Mouse (Mus musculus) gastrocnemius, adult 2 months (tissue): ENCODE data around the gene Lss. TPM values are rescaled to one million over a fixed set of nuclear protein-coding genes. Genes with fewer than 3 reads are reported as not detected.

Experiments
- DNase-seq: peaks from one replicate; pipeline ENCODE4 v3.0.0; 2022
- H3K27ac ChIP-seq: fragments of 200-600 bp; 2 replicates; pipeline ENCODE4 v1.8.1; 2022; ENCODE audit warnings: mild to moderate bottlenecking
- H3K4me3 ChIP-seq: fragments of 200-600 bp; 2 replicates; pipeline ENCODE4 v1.8.1; 2022; ENCODE audit warnings: mild to moderate bottlenecking, moderate library complexity
- CTCF ChIP-seq: fragments of 200-600 bp; IDR thresholded peaks from 2 replicates; pipeline ENCODE4 v1.8.1; 2022; ENCODE audit warnings: antibody characterized with exemption, mild to moderate bottlenecking, moderate library complexity
- intact Hi-C: fragments of 180-260 bp; cut with DNase I; formaldehyde crosslinking; loops from one replicate; pipeline ENCODE4 v1.15.1; 2025
- total RNA-seq, 2 experiments: library from RNA; stranded (reverse); gene quantifications; 2 replicates each; pipeline ENCODE4 v1.2.3; 2021

Lss gene
- total RNA-seq, 2 experiments from 2014 or later: 8.0 to 9.2 TPM

DNA sequence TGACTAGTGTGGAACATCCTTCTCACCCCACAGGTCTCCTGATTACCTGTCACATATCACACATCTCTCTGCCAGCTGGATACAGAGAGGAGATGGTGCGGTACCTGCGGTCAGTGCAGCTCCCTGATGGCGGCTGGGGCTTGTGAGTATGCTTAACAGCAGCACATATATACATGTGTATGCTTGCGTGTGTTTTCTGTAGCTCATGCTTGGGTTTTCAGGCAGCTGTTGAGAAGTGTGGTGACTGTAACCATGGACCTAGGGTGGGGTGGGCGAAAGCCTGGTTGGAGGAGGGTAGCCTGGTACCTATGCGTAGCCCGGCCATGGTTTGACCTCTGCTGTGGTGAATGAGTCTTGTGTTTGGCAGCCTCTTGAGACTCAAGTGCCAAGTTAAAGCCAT is 4.1 kb downstream of the Lss start:
- intact Hi-C loops: no loop called here
- Histone ChIP-seq H3K4me3 (no peak overlapping the region), H3K27ac (no peak overlapping the region)
- no peak for DNase-seq
- no peak for TF ChIP-seq CTCF

DNA sequence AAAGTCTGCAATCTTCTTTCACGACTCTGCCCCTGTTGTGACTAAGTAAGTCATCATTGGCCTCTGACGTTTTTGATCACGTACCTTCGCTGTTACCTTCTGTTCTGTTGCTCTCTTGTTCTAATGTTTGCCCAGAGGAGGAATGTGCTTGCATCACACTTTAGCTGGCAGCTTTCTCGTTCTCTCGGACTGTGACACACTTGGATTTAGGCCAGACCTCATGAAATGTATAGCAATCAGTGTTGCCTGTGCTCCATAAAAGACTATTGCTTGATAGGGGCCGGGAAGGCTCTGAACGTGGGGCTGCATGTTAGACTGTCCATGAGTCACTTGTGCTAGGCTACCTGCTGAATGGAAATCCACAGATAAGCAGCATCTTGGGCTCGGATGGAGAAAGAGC is 6.2 kb downstream of the Lss start:
- no peak for DNase-seq
- no peak for TF ChIP-seq CTCF
- Histone ChIP-seq H3K27ac (no peak overlapping the region), H3K4me3 (no peak overlapping the region)
- intact Hi-C loops: no loop called here

DNA sequence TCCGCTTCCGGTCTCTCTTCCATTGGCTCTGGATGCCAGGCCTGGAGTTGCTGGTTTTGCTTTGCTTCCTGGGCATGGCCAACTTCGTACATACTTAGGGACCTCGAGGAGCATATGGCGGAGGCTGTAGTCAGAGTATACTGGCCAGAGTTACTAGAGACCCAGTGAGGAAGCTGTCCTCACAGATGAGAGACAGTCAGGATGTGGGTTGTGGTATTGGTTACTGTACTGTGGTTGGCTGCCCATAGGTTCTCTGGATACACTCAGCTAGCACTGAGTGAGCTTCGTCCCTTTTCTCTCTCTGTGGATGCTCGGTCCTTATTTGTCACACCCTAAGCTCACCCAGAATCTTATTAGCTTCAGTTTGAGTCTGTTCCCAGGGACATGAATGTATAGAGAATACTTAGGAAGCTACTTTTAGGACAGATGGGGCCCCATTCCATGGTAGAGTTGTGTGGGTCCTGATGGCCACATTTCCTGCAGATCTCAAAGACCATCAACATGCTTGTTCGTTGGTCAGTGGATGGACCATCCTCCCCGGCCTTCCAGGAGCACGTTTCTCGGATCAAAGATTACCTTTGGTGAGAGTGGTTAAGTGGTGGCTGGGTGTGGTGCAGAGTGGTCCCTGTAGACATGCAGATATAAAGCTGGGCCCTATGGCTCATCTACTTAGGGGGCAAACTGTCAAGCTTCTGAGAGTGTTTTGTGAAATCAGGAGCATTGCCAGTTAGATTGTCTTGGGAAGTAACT is 10.1 kb downstream of the Lss start:
- DNase-seq: no peak
- no peak for TF ChIP-seq CTCF
- no peak overlapping the region for H3K27ac ChIP-seq
- H3K4me3 ChIP-seq: no peak overlapping the region
- intact Hi-C loops: no loop called here

DNA sequence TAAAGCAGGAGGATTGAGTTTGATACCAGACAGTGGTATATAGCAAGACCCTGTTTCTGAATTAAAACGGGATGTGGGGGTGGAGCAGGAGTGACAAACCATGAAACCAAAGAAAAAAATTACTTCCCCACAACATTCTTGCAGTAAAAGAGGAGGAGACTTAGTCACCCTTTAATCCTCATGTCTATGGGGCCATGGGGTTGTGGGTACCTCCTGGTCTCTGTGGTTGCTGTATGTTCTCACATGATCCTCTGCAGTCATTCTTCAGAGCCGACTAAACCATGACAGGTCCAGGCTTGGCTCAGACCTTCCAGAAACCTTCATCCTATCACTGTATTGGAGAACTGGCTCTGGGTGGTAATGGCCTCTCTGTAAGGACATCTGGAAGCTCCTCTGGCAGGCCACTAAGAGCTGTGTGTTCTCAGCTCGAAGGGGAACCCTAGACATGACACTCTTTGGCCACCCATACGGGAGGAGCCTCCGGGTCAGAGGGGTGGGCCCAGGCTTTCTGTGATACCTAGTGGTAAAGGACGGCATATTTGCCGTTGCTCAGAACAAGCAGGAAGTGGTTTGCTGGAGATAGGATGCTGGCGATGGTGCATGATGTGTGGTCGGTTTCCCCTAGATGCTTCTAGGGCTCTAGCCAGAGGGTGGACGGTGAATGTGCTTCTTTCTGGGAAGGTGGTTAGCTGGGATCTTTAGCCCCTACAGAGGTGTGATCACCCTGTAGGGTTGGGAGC is 11.4 kb downstream of the Lss start:
- no peak overlapping the region for H3K27ac ChIP-seq
- no peak for TF ChIP-seq CTCF
- no peak overlapping the region for H3K4me3 ChIP-seq
- no peak for DNase-seq
- intact Hi-C loops: no loop called here

DNA sequence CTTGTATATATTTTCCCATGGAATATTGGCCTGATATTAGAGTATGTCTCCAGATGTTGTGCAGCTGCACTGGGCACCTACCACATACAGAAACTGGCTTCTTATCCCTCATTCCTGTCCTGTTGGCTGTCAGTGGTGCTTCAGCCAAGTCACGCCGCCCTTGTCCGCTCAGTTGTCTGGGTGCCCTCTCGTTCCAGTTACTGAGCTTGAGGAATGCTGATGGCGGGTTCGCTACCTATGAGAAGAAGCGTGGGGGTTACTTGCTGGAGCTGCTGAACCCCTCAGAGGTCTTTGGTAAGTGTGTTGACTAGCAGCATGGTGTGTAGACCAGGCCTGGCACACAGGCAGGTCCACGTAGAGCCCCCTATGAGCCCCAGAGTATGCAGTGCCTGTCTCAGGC is 15.2 kb downstream of the Lss start:
- TF ChIP-seq CTCF: no peak
- no peak overlapping the region for H3K4me3 ChIP-seq
- intact Hi-C loops: no loop called here
- DNase-seq: no peak
- H3K27ac ChIP-seq: no peak overlapping the region

DNA sequence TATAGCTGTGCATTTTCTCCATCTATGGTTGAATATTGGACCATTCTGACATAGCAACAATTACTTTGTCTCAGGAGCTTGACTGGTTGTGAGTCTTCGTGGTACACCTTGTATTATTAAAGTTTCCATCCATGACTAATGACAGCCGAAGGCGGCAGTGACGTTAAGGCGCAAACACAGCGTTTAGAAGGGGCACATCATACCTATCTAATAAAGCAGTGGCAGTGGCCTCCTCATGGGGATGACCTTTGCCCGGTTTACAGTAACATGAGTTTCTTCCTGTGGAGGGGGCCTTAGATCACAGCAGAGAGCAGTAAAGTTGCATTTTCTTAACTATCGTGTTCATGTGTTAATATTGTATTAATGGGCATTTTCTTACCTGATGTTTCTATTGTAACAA is 16.8 kb downstream of the Lss start:
- no peak for DNase-seq
- Histone ChIP-seq H3K27ac (no peak overlapping the region), H3K4me3 (no peak overlapping the region)
- TF ChIP-seq CTCF: no peak
- intact Hi-C loops: no loop called here

DNA sequence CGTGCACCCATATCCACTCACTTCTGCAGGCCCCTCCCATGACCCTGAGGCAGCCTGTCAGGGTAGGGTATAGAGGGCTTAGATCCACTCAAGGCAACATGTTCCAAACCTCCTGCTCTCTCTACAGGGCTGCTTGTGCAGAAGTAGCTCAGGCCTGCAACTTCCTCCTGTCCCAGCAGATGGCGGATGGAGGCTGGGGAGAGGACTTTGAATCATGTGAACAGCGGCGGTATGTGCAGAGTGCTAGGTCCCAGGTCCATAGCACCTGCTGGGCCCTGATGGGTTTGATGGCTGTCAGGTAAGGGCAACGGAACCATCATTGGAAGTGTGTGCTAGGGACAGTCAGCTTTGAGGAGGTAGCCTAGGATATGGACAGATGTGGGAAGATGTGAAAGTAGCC is 19.1 kb downstream of the Lss start:
- intact Hi-C loops: loop anchor here (2.0 kb wide), 1 partner anchor 184 kb away; no protein-coding TSS in a partner anchor
- DNase-seq: no peak
- no peak overlapping the region for H3K27ac ChIP-seq
- H3K4me3 ChIP-seq: no peak overlapping the region
- TF ChIP-seq CTCF: peak; percentile 53

DNA sequence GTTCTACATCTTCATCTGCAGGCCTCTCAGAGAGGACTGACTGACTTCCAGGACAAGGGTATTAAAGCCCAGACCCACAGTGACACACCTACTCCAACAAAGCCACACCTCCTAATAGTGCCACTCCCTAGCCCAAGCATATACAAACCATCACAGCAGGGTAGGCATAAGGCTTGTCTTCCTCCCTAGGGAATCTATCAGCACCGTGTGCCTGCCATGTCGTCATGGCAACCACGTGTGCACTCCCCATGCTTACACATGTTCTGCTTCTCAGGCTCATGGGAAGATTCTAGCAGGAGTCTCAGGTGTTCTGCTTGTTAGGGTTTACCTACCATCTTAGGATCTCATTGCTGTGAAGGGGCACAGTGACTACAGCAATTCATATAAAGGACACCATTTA is 20.2 kb downstream of the Lss start:
- H3K4me3 ChIP-seq: no peak overlapping the region
- no peak overlapping the region for H3K27ac ChIP-seq
- DNase-seq: no peak
- TF ChIP-seq CTCF: no peak
- intact Hi-C loops: loop anchor here (2.0 kb wide), 1 partner anchor 183 kb away; no protein-coding TSS in a partner anchor

DNA sequence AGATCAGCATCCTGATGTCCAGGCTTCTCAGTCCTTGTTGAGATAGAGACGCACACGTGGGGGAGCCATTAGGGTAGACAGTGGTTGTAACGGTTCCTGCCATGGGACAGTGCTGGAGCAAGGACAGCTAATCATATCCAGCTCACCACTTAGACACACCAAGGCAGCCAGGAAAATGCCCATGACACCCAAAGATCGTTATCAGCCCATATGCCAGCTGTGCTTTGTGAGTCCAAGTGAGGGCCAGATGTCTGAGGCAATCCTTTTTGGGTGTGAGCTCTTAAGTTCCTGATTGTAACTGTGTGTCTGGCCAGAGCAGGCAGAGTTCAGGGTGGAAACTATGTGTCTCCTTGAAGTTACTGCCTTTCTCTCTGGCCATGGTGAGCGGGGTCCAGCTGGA is 22.7 kb downstream of the Lss start:
- Histone ChIP-seq H3K4me3 (no peak overlapping the region), H3K27ac (no peak overlapping the region)
- DNase-seq: no peak
- intact Hi-C loops: no loop called here
- no peak for TF ChIP-seq CTCF

DNA sequence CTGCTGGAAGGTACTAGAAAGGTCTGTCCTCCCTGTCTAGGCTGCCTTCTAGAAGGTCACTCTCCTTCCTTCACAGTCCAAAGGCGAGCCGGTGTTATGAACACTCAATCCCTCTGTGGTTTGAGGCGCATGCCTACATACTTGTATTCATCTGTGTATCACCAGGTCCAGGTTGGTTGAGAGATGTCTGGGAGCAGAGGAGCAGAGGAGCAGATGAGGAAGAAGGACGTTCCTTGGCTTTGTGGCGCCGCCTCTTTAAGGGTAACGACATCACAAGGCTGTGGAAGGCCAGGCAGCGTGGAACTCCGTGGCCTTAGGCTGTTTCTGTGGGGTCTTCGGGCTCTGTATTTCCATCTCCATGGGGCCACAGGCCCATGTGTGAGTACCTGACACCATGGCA is 30.6 kb downstream of the Lss start, which contains the start of gene Spatc1l:
TSS of gene Spatc1l (plus strand) at position 301 of the 400 bp plus-strand sequence.
- H3K27ac ChIP-seq: no peak within 1 kb of the TSS
- H3K4me3 ChIP-seq: no peak within 1 kb of the TSS
- TF ChIP-seq CTCF: no peak
- intact Hi-C loops: no loop called here
- DNase-seq: no peak

DNA sequence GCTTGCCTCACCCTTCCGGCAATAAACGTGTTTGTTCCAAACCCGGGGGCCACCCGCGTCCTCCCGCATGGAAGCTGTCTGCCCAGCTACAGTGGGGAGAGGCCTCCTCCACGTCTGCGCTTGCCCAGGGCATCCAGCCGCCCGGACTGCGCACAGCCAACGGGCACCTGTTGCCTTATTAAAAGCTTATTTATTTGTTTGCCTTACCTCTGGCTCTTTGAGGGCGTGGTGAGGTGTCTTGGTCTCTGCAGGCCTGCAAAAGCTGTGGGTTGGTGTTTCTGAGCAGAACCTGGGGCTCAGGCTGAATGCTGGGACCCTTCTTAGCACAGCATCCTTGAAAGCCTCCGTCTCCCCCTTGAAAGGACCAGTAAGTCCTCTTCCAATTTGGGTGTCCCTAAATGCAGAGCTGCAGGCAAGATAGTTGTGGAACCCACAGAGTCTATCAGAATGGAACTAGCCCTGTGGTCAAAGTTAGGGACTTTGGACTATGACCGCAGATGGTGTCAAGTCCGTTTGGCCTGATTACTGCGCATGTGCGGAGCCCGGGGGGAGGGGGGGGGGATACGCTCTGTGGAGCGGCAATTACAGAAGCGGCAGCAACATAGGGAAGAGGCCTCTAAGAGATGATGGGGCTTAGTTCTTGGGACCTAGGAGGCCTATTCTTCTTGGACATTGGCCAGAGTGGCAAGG is 38.8 kb downstream of the Lss start:
- Histone ChIP-seq H3K27ac (no peak overlapping the region), H3K4me3 (no peak overlapping the region)
- intact Hi-C loops: no loop called here
- no peak for TF ChIP-seq CTCF
- no peak for DNase-seq

DNA sequence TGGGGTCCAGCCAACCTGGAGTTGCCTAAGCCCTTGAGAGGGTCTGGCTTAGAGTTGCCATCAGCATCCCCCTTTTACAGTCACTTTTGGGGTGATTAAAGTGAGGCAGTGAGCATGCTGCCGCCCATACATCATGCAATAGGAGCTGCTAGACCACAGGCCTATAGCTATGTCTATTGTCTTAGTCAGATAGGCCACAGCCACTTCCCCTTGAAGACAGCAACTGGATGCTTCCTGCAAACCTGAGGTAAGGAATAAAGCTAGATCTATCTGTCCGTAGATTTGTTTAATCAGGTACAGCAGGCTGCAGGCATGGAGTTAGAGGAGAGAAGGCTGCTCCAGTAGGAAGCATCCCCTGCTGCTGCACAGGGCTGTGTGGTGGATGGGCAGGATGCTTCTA is 39.7 kb downstream of the Lss start:
- intact Hi-C loops: no loop called here

DNA sequence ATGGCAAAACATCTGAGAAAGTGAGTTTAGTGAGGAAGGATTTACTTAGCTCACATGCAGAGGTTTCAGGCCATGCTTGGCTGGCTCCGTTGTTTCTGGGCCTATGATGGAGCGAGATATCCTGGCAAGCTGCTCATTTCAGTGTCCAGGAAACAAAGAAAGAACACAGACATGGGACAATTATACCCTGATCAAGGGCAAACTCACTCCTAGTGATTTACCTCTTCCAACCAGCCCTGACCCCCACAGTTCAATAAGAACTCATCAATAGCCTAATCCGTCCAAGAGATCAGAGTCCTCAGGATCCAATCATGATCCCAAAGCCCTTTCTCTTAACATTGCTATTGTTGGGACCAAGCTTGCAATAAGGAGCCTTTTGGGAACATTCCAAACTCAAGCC is 40.8 kb downstream of the Lss start:
- TF ChIP-seq CTCF: no peak
- H3K27ac ChIP-seq: no peak overlapping the region
- intact Hi-C loops: no loop called here
- no peak overlapping the region for H3K4me3 ChIP-seq
- no peak for DNase-seq

More for the DNA sequence above, 39.7 kb downstream of the Lss start:
- no peak for TF ChIP-seq CTCF
- DNase-seq: no peak
- H3K4me3 ChIP-seq: no peak overlapping the region
- no peak overlapping the region for H3K27ac ChIP-seq
